Mouse (Mus musculus) embryonic facial prominence, embryonic 10.5 days (tissue): Measurements from ENCODE around the gene Trim30b. TPM values are rescaled to one million over a fixed set of nuclear protein-coding genes. Genes with fewer than 3 reads are reported as not detected.
"Not testable (repeated sequence)": the region's sequence is repeated elsewhere in the genome, so short reads cannot be mapped to it uniquely, and the experiment has no call there.

ENCODE experiments used
- DNase-seq: peaks from one replicate; pipeline ENCODE4 v3.0.0-alpha.2; 2017; ENCODE audit warnings: low spot score
- H3K27ac ChIP-seq: fragments of 300-500 bp; sonication (generic); replicated peaks from 2 replicates; pipeline ENCODE4 v1.5.1; 2016; ENCODE audit warnings: mild to moderate bottlenecking
- H3K27me3 ChIP-seq: fragments of 300-500 bp; sonication (generic); replicated peaks from 2 replicates; pipeline ENCODE4 v1.6.1; 2016; ENCODE audit warnings: low read depth, mild to moderate bottlenecking; ENCODE audit not compliant: poor library complexity, severe bottlenecking
- H3K36me3 ChIP-seq: fragments of 300-500 bp; sonication (generic); replicated peaks from 2 replicates; pipeline ENCODE4 v1.6.1; 2016; ENCODE audit warnings: mild to moderate bottlenecking, moderate library complexity
- H3K4me1 ChIP-seq: fragments of 300-500 bp; sonication (generic); 2 replicates; pipeline ENCODE4 v1.6.1; 2016
- H3K4me3 ChIP-seq: fragments of 300-500 bp; sonication (generic); 2 replicates; pipeline ENCODE4 v1.5.1; 2016; ENCODE audit warnings: mild to moderate bottlenecking, moderate library complexity
- H3K9me3 ChIP-seq: fragments of 300-500 bp; sonication (generic); 2 replicates; pipeline ENCODE4 v1.6.1; 2016; ENCODE audit warnings: mild to moderate bottlenecking
- WGBS: fragments of 180-500 bp; shearing (Covaris S2); methylation state at CpG from one replicate; pipeline ENCODE4 v1.1.7; 2016; 5-methylcytosine and 5-hydroxymethylcytosine counted together
- polyA plus RNA-seq: library from polyadenylated mRNA; unstranded; fragments of >200 nt; fragmentation: Nextera tagmentation; extraction: Ambion mirVana; gene quantifications from 2 replicates; pipeline ENCODE4 v1.2.1, GENCODE M21; 2016

Trim30b gene
- polyA plus RNA-seq, 1 experiment from 2014 or later: not detected

- Histone ChIP-seq H3K27me3 (no peaks in the 10 kb centered on the region), H3K9me3 (no peaks in the 10 kb centered on the region), H3K27ac (no peak overlapping the region), H3K36me3 (no peaks in the 10 kb centered on the region), H3K4me1 (no peaks in the 10 kb centered on the region), H3K4me3 (no peak overlapping the region)
- DNase-seq: no peak
- WGBS: 94% methylated on average over 9 of the region's 9 CpGs
Measured at GRCm38 (mm10) chr7:104322028-104322427, 47.7 kb downstream of the Trim30b start.

GRCm38 (mm10) chr7:104315369-104316080 is 54.2 kb downstream of the Trim30b start, which contains the start of gene Trim12a:
Gene Trim12a, minus strand, starts transcription at chr7:104315466.
- WGBS: 26% methylated on average over 4 of the region's 4 CpGs

GRCm38 (mm10) chr7:104314796-104315353 is 54.8 kb downstream of the Trim30b start:
- H3K27me3 ChIP-seq: no peaks in the 10 kb centered on the region
- no peaks in the 10 kb centered on the region for H3K9me3 ChIP-seq
- DNase-seq: peak; percentile 9
- H3K4me3 ChIP-seq: peak overlapping the region; percentile 43
- 14% methylated on average over 15 of the region's 15 CpGs for WGBS
- no peaks in the 10 kb centered on the region for H3K36me3 ChIP-seq
- H3K4me1 ChIP-seq: no peaks in the 10 kb centered on the region
- H3K27ac ChIP-seq: no peak overlapping the region

More at GRCm38 (mm10) chr7:104315369-104316080, 54.2 kb downstream of the Trim30b start, which contains the start of gene Trim12a:
- not testable (repeated sequence) for H3K36me3 ChIP-seq, H3K9me3 ChIP-seq, H3K27me3 ChIP-seq, H3K27ac ChIP-seq, H3K4me1 ChIP-seq, DNase-seq
- peak within 1 kb of the TSS; percentile 43 for H3K4me3 ChIP-seq

Other genes starting within 250 kb of the Trim30b start
- not detected in 2 replicates for gene Ubqln5, start 240.1 kb downstream of the Trim30b start, polyA plus RNA-seq
- not detected in 2 replicates for gene Olfr643, start 232.5 kb downstream of the Trim30b start, polyA plus RNA-seq
- gene Ubqln3, start 226.6 kb downstream of the Trim30b start, polyA plus RNA-seq: not detected in 2 replicates
- gene Ubqlnl, start 219.3 kb downstream of the Trim30b start, polyA plus RNA-seq: not detected in 2 replicates
- not detected in 2 replicates for gene Olfm5, start 205.1 kb downstream of the Trim30b start, polyA plus RNA-seq
- gene Olfr648, start 186.5 kb downstream of the Trim30b start, polyA plus RNA-seq: 0.30 and 0.36 TPM in 2 replicates
- gene Olfr649, start 173.9 kb downstream of the Trim30b start, polyA plus RNA-seq: not detected in 2 replicates
- gene Trim6, start 151.1 kb downstream of the Trim30b start, polyA plus RNA-seq: 6.1 and 7.6 TPM in 2 replicates
- 0.54 and 0.69 TPM in 2 replicates for gene Trim34a, start 125.4 kb downstream of the Trim30b start, polyA plus RNA-seq
- 0.16 TPM in 1 of 2 replicates, not detected in the other for gene Trim5, start 81.8 kb downstream of the Trim30b start, polyA plus RNA-seq
- gene Trim12a, start 54.4 kb downstream of the Trim30b start, polyA plus RNA-seq: 1.5 and 1.7 TPM in 2 replicates
- not detected in 2 replicates for gene Trim34b, start 40.4 kb downstream of the Trim30b start, polyA plus RNA-seq
- 0.54 and 0.92 TPM in 2 replicates for gene Trim12c, start 16.5 kb downstream of the Trim30b start, polyA plus RNA-seq
- 0.22 TPM in 1 of 2 replicates, not detected in the other for gene Trim30c, start 31.0 kb upstream of the Trim30b start, polyA plus RNA-seq
- 0.45 and 0.52 TPM in 2 replicates for gene Trim30a, start 95.3 kb upstream of the Trim30b start, polyA plus RNA-seq
- not detected in 2 replicates for gene Trim30d, start 138.0 kb upstream of the Trim30b start, polyA plus RNA-seq
- not detected in 2 replicates for gene Olfr651, start 180.2 kb upstream of the Trim30b start, polyA plus RNA-seq
- 0.03 TPM in 1 of 2 replicates, not detected in the other for gene Olfr652, start 191.0 kb upstream of the Trim30b start, polyA plus RNA-seq
- gene Olfr653, start 207.4 kb upstream of the Trim30b start, polyA plus RNA-seq: not detected in 2 replicates
- gene Olfr654, start 217.1 kb upstream of the Trim30b start, polyA plus RNA-seq: not detected in 2 replicates
- not detected in 2 replicates for gene Olfr655, start 231.9 kb upstream of the Trim30b start, polyA plus RNA-seq
- not detected in 2 replicates for gene Olfr656, start 244.1 kb upstream of the Trim30b start, polyA plus RNA-seq